Mouse (Mus musculus) megakaryocyte, embryonic 14.5 days (primary cell): Measurements from ENCODE around the gene Cct4.

ENCODE experiments used
- FLI1 ChIP-seq: IDR thresholded peaks from 2 replicates; pipeline ENCODE4 v1.6.1; 2012; ENCODE audit warnings: low read length, inconsistent platforms, mixed read lengths
- GATA1 ChIP-seq: IDR thresholded peaks from 3 replicates; pipeline ENCODE4 v1.6.1; 2012; ENCODE audit warnings: mixed read lengths, low read length, inconsistent platforms, borderline replicate concordance

DNA sequence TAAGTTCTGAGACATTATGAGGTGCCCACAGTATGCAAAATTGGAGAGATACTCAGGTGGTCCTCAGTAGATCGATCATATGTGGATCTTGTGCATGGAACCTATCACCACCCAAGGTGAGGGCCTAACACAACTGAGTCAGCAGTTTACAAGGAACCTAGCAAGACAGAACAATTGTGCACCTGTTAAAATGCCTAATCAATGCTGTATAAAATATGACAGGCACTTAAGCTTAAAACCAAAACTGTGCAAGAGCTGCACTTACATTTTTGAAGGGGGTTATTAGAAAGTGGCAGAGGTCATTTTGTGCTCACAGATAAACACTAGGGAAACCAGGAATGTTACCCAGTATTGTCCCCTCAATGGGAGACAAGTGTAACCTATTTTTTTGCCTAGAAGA lies 15.0 kb downstream of the Cct4 start:
- TF ChIP-seq GATA1, result no peak
- TF ChIP-seq FLI1, result no peak
